Mouse (Mus musculus) lung, embryonic 16.5 days (tissue): Measurements from ENCODE around the gene Tuba3a. TPM values are rescaled to one million over a fixed set of nuclear protein-coding genes. Genes with fewer than 3 reads are reported as not detected.
"Not testable (repeated sequence)": the region's sequence is repeated elsewhere in the genome, so short reads cannot be mapped to it uniquely, and the experiment has no call there.

Experiments used
- ATAC-seq: fragments of 200-750 bp; cut with Nextera tagmentation; 2 replicates; pipeline ENCODE4 v1.8.0; 2017; ENCODE audit warnings: low read depth, mild to moderate bottlenecking, moderate library complexity
- H3K27ac ChIP-seq: fragments of 300-500 bp; sonication (generic); 2 replicates; pipeline ENCODE4 v1.5.1; 2014; ENCODE audit warnings: mild to moderate bottlenecking, control low read depth, low read length
- H3K27me3 ChIP-seq: fragments of 300-500 bp; sonication (generic); 2 replicates; pipeline ENCODE4 v1.6.1; 2014; ENCODE audit warnings: low read depth, low read length, mixed read lengths; ENCODE audit not compliant: control insufficient read depth, insufficient read depth
- H3K36me3 ChIP-seq: fragments of 300-500 bp; sonication (generic); 2 replicates; pipeline ENCODE4 v1.6.1; 2014; ENCODE audit warnings: low read length; ENCODE audit not compliant: control insufficient read depth, insufficient read depth
- H3K4me1 ChIP-seq: fragments of 300-500 bp; sonication (generic); replicated peaks from 2 replicates; pipeline ENCODE4 v1.6.1; 2014; ENCODE audit warnings: low read length, mixed read lengths; ENCODE audit not compliant: control insufficient read depth, insufficient read depth
- H3K4me2 ChIP-seq: fragments of 300-500 bp; sonication (generic); 2 replicates; pipeline ENCODE4 v1.6.1; 2014; ENCODE audit warnings: low read depth, low read length, control low read depth
- H3K4me3 ChIP-seq: fragments of 300-500 bp; sonication (generic); 2 replicates; pipeline ENCODE4 v1.5.1; 2014; ENCODE audit warnings: mild to moderate bottlenecking, low read length, control low read depth
- H3K9ac ChIP-seq: fragments of 300-500 bp; sonication (generic); 2 replicates; pipeline ENCODE4 v1.6.1; 2014; ENCODE audit warnings: low read length, control low read depth
- H3K9me3 ChIP-seq: fragments of 300-500 bp; sonication (generic); 2 replicates; pipeline ENCODE4 v1.6.1; 2016; ENCODE audit warnings: low read length; ENCODE audit not compliant: control insufficient read depth
- WGBS: fragments of 180-500 bp; shearing (Covaris S2); extraction: QIAGEN DNeasy Blood & Tissue Kit; methylation state at CpG from one replicate; pipeline ENCODE4 v1.1.7; 2014; 5-methylcytosine and 5-hydroxymethylcytosine counted together
- polyA plus RNA-seq: library from polyadenylated mRNA; unstranded; fragments of >200 nt; fragmentation: Nextera tagmentation; extraction: Ambion mirVana; gene quantifications from 2 replicates; pipeline ENCODE4 v1.2.1, GENCODE M21; 2015

Gene Tuba3a
- polyA plus RNA-seq, 1 experiment from 2014 or later, result 0.16 TPM

DNA sequence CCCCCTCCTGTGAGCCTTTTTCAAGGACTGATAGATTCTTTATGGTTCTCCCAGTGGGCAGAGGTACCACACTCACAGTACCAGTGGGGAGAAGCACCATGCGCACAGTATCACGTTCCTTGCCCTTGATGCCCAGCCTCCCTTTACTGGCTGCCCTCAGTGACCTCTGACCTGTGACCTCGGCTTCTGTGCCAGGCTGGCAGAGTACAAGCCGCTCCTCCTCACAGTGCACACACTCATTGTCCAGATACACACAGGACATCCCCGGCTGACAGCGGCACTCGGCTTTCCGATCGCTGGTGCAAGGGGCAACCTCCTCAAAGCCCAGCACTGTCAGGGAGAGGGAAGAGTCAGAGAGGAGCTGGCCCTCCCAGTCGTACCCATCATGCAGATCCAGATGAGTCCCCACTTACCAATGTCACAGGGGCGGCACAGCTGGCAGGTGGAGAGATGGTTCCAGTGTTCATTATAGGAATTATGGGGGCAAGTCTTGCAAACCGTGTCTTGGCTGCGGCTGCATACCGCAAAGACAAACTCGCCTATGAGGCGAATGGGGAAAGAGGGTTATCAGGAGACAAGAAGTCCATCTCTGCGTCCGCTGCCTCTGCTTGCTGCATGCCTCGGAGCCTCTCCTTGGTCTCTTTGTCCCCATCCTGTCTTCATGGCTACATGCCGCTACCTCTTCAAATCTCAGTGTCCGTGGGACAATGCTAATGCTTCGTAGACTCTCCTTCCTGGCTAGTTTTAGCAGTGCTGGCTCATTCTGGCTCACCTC is 26.9 kb upstream of the Tuba3a start:
- no peak for ATAC-seq
- WGBS, result 39% methylated on average over 22 of the region's 22 CpGs

DNA sequence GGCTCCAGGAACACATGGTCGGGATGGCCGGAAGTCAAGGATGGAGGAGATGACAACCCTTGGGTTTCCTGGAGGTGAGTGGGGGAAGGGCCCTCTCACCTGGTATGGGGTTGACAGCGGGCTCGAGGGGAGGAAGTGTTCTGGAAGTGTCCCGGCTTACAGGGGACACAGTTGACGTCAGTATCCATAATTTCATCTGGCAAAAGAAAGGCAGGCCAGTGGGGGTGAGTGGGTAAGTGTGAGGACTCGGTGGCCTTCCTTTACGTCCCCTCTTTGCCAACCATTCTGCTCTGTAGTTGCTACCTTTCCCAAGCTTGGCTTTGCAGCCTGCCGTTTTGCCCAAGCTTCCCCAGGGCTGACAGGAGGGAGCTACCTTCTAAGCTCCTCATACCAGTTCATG is 26.3 kb upstream of the Tuba3a start:
- H3K9me3 ChIP-seq, result no peaks in the 10 kb centered on the region
- H3K27me3 ChIP-seq, result no peaks in the 10 kb centered on the region
- no peak for ATAC-seq
- peaks cover 17% of the 10 kb centered on the region for H3K36me3 ChIP-seq
- peaks cover 27% of the 10 kb centered on the region for H3K4me1 ChIP-seq
- H3K27ac ChIP-seq, result no peak overlapping the region
- 68% methylated on average over 9 of the region's 9 CpGs for WGBS
- H3K4me3 ChIP-seq, result peak overlapping the region; percentile 66
- peak overlapping the region; percentile 84 for H3K9ac ChIP-seq
- H3K4me2 ChIP-seq, result peak overlapping the region; percentile 58

More for the DNA sequence above, 26.9 kb upstream of the Tuba3a start:
- peaks cover 28% of the 10 kb centered on the region for H3K4me1 ChIP-seq
- peak overlapping the region; percentile 84 for H3K9ac ChIP-seq
- peak overlapping the region; percentile 76 for H3K27ac ChIP-seq
- no peaks in the 10 kb centered on the region for H3K27me3 ChIP-seq
- no peaks in the 10 kb centered on the region for H3K9me3 ChIP-seq
- H3K36me3 ChIP-seq, result peaks cover 15% of the 10 kb centered on the region
- peak overlapping the region; percentile 58 for H3K4me2 ChIP-seq
- peak overlapping the region; percentile 66 for H3K4me3 ChIP-seq

DNA sequence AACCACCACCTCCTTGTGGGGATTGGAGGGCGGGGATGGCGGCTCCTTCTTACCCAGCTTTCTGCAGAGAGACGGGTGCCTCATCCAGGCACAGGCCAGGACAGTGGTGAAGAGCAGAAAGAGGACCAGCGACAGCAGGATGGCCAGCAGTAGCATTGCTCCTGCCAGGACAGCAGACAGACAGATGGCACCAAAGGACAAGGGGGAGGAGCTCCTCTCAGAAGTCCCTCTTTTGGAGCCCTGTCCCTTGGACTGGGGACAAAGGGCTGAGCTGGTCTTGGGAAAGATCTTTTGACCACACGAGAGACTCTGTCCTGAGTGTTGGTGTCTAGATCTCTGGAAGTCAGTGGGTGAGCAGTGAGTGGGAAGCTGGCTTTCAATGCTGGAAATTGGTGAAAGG is 23.6 kb upstream of the Tuba3a start:
- H3K36me3 ChIP-seq, result peaks cover 33% of the 10 kb centered on the region
- H3K9ac ChIP-seq, result no peak overlapping the region
- H3K27me3 ChIP-seq, result no peaks in the 10 kb centered on the region
- no peaks in the 10 kb centered on the region for H3K9me3 ChIP-seq
- no peak overlapping the region for H3K27ac ChIP-seq
- ATAC-seq, result no peak
- H3K4me2 ChIP-seq, result no peak overlapping the region
- peaks cover 23% of the 10 kb centered on the region for H3K4me1 ChIP-seq
- WGBS, result 61% methylated on average over 5 of the region's 5 CpGs
- H3K4me3 ChIP-seq, result no peak overlapping the region

DNA sequence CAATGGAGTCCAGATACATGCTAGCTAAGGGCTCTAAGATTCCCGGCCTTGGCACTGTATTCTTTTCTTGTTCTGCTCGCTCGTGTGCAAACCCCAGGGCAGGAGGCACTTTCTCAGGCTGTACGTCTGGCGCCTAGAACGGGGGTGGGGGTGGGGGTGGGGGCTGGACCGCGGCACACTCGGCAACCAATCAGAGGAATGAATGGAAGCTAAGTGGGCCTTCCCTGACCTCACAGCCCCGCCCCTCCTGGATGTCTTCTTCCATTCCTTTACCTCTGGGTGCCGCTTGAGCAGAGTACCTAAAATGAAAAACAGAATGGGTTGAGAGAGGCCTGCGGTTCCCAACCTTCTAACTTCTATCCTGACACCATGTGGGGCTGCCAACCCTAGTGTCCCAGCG is 23.1 kb upstream of the Tuba3a start:
- no peak overlapping the region for H3K9ac ChIP-seq
- H3K4me3 ChIP-seq, result no peak overlapping the region
- no peaks in the 10 kb centered on the region for H3K9me3 ChIP-seq
- no peak overlapping the region for H3K27ac ChIP-seq
- no peak for ATAC-seq
- 24% methylated on average over 13 of the region's 13 CpGs for WGBS
- peaks cover 18% of the 10 kb centered on the region for H3K4me1 ChIP-seq
- no peaks in the 10 kb centered on the region for H3K27me3 ChIP-seq
- H3K36me3 ChIP-seq, result peaks cover 33% of the 10 kb centered on the region
- no peak overlapping the region for H3K4me2 ChIP-seq

DNA sequence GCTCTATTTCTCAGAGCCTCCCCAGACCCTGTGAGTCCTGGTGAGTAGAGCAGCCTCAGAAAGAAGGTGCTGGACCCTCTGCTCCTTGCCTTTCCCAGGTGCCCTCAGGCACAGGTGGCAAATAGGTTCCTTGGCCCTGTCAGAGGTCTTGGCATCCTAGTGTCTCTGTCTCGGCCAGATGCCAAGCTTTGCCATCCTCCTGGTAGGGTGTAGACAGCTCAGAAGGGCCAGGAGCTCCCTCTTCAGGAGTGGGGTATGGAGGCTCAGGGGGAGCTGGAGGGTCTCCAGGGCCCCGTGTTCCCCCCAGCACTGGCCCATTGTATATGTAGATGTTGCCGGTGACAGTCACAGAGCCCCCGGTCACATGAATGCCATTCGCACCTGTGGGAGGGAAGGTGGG is 21.2 kb upstream of the Tuba3a start:
- 86% methylated on average over 5 of the region's 5 CpGs for WGBS
- Histone ChIP-seq H3K4me1 (peaks cover 15% of the 10 kb centered on the region), H3K9me3 (no peaks in the 10 kb centered on the region), H3K4me2 (no peak overlapping the region), H3K27me3 (no peaks in the 10 kb centered on the region), H3K27ac (no peak overlapping the region), H3K9ac (no peak overlapping the region), H3K4me3 (no peak overlapping the region), H3K36me3 (peaks cover 33% of the 10 kb centered on the region)
- no peak for ATAC-seq

DNA sequence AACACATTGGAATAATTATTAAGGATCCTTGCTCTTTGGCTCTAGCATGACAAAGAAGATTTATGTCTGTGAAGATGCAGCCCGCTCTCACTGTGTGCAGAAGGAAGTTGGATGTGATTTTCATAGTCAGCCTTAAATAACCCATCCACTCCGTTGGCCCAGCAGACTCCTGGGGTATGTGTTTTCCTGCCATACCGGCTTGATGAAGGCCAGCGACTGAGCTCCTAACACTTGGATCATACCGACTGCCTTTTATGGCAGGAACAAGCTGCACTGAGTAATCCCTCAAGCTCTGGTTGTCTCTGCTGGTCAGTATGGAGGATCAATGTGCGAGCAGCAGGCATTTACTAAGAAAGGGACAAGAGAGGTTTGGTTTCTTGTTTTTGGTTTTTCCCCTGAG is 19.6 kb upstream of the Tuba3a start:
- Histone ChIP-seq H3K27me3 (no peaks in the 10 kb centered on the region), H3K4me2 (no peak overlapping the region), H3K27ac (no peak overlapping the region), H3K9me3 (no peaks in the 10 kb centered on the region), H3K36me3 (peaks cover 27% of the 10 kb centered on the region), H3K9ac (no peak overlapping the region), H3K4me3 (no peak overlapping the region), H3K4me1 (peaks cover 8% of the 10 kb centered on the region)
- ATAC-seq, result no peak
- WGBS, result 89% methylated on average over 6 of the region's 6 CpGs

DNA sequence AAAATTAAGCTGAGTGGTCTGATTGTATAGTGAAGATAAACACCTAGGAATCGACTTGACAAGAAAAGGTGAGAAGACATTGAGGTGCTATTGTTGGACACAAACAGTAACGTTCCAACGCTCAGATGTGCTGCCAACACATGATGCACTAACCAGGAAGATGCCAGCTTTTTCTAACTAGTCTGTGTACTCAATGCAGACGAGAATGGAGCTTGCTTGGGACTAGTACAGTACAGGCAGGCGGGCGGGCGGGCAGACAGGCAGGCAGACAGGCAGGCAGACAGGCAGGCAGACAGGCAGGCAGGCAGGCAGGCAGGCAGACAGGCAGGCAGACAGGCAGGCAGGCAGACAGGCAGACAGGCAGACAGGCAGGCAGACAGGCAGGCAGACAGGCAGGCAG is 18.6 kb upstream of the Tuba3a start:
- not testable (repeated sequence) for H3K4me2 ChIP-seq, H3K27ac ChIP-seq, H3K4me1 ChIP-seq, ATAC-seq, H3K9me3 ChIP-seq, H3K9ac ChIP-seq, H3K4me3 ChIP-seq, H3K27me3 ChIP-seq
- peaks cover 27% of the 10 kb centered on the region for H3K36me3 ChIP-seq
- WGBS, result 78% methylated on average over 7 of the region's 7 CpGs

DNA sequence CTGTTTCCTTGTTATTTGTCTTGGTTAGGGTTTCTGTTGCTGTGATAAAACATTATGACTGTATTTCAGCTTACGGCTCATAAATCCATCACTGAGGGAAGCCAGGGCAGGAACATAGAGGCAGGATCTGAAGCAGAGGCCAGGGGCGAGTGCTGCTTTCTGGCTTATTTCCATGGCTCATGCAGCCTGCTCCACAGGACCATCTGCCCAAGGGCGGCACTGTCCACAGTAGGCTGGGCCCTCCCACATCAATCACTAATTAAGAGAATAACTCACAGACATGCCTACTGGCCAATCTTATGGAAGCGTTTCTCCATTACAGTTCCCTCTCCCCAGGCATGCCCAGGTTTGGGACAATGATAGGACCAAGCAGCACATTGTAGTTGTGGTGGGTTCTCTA is 17.4 kb upstream of the Tuba3a start:
- Histone ChIP-seq H3K36me3 (peaks cover 20% of the 10 kb centered on the region), H3K4me1 (peaks cover 8% of the 10 kb centered on the region), H3K27ac (peak overlapping the region; percentile 87; the same call in 1 of the 2 replicates), H3K9me3 (no peaks in the 10 kb centered on the region), H3K9ac (no peak overlapping the region), H3K4me2 (no peak overlapping the region), H3K27me3 (no peaks in the 10 kb centered on the region), H3K4me3 (no peak overlapping the region)
- no peak for ATAC-seq
- WGBS, result 64% methylated on average over 4 of the region's 4 CpGs

DNA sequence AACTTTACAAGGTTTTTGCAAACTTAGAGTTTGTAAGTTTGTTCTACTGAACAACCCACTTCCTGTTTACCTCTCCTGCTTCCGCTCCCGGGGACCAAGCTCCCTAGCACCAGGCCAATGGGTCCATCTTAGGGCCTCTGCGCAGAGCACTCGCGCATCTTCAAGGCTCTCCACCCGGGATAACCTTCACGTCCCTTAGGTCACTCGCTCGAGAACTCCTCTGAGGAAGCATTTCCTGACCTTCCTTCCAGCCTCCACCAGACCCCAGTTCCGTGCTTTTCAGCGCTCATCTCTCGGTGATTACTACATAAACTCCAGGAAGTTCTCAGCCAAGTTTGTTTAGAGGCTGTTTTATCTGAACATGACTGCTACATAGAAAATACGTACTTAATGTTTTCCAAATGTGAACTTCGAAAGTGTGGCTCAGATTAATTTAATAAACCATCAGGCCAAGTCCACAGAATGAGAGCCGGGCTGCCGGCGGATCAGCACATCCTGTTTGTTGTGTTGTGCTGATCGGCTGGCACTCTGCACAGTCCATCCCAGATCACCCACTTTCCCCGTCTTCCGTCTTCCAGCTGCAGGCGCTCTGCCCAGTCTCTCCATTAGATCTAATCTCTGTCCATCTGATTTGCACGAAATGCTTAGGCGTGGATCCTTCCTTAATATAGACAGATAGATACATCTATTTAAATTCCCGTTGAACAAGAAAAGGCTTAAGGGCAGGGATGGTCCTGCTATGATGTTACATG is 16.6 kb upstream of the Tuba3a start:
- Histone ChIP-seq H3K4me1 (peaks cover 8% of the 10 kb centered on the region), H3K36me3 (peaks cover 17% of the 10 kb centered on the region), H3K4me2 (0 out of 2 replicates have a peak overlapping the region, but pooled peaks have one; percentile 1), H3K9me3 (no peaks in the 10 kb centered on the region), H3K9ac (no peak overlapping the region), H3K27ac (peak overlapping the region; percentile 87), H3K27me3 (no peaks in the 10 kb centered on the region), H3K4me3 (no peak overlapping the region)
- WGBS, result 47% methylated on average over 24 of the region's 24 CpGs
- ATAC-seq, result peak; percentile 70
